Mouse (Mus musculus) hindbrain, embryonic 16.5 days (tissue): Measurements from ENCODE around the gene Map1b. TPM values are rescaled to one million over a fixed set of nuclear protein-coding genes. Genes with fewer than 3 reads are reported as not detected.

Experiments used
- ATAC-seq: fragments of 200-750 bp; cut with Nextera tagmentation; 2 replicates; pipeline ENCODE4 v1.8.0; 2017; ENCODE audit warnings: moderate TSS enrichment, moderate library complexity
- H3K27ac ChIP-seq: fragments of 300-500 bp; sonication (generic); 2 replicates; pipeline ENCODE4 v1.5.1; 2014; ENCODE audit warnings: low read depth, mild to moderate bottlenecking, control low read depth, low read length, moderate library complexity
- H3K27me3 ChIP-seq: fragments of 300-500 bp; sonication (generic); replicated peaks from 2 replicates; pipeline ENCODE4 v1.6.1; 2014; ENCODE audit warnings: low read length; ENCODE audit not compliant: control insufficient read depth, insufficient read depth
- H3K36me3 ChIP-seq: fragments of 300-500 bp; sonication (generic); 2 replicates; pipeline ENCODE4 v1.6.1; 2014; ENCODE audit warnings: mild to moderate bottlenecking, low read length, moderate library complexity, mixed read lengths; ENCODE audit not compliant: control insufficient read depth, insufficient read depth
- H3K4me1 ChIP-seq: fragments of 300-500 bp; sonication (generic); 2 replicates; pipeline ENCODE4 v1.6.1; 2014; ENCODE audit warnings: low read depth, low read length; ENCODE audit not compliant: control insufficient read depth, insufficient read depth
- H3K4me2 ChIP-seq: fragments of 300-500 bp; sonication (generic); 2 replicates; pipeline ENCODE4 v1.6.1; 2014; ENCODE audit warnings: mild to moderate bottlenecking, low read length, control low read depth, moderate library complexity
- H3K4me3 ChIP-seq: fragments of 300-500 bp; sonication (generic); 2 replicates; pipeline ENCODE4 v1.5.1; 2014; ENCODE audit warnings: mild to moderate bottlenecking, low read length, control low read depth, moderate library complexity
- H3K9ac ChIP-seq: fragments of 300-500 bp; sonication (generic); 2 replicates; pipeline ENCODE4 v1.6.1; 2014; ENCODE audit warnings: low read depth, mild to moderate bottlenecking, control low read depth, low read length, moderate library complexity
- H3K9me3 ChIP-seq: fragments of 300-500 bp; sonication (generic); 2 replicates; pipeline ENCODE4 v1.6.1; 2014; ENCODE audit warnings: mild to moderate bottlenecking, low read length, moderate library complexity; ENCODE audit not compliant: control insufficient read depth
- WGBS: fragments of 180-500 bp; shearing (Covaris S2); extraction: QIAGEN DNeasy Blood & Tissue Kit; methylation state at CpG from one replicate; pipeline ENCODE4 v1.1.7; 2014; 5-methylcytosine and 5-hydroxymethylcytosine counted together
- polyA plus RNA-seq: library from polyadenylated mRNA; unstranded; fragments of >200 nt; fragmentation: Nextera tagmentation; extraction: Ambion mirVana; gene quantifications from 2 replicates; pipeline ENCODE4 v1.2.1, GENCODE M21; 2015

Gene Map1b
- polyA plus RNA-seq, 1 experiment from 2014 or later: 2,195 TPM

- Histone ChIP-seq H3K27ac (no peak overlapping the region), H3K4me2 (no peak overlapping the region), H3K4me3 (no peak overlapping the region), H3K36me3 (0 out of 2 replicates have a peak, but pooled peaks cover 3% of the 10 kb centered on the region), H3K9ac (no peak overlapping the region), H3K27me3 (no peaks in the 10 kb centered on the region), H3K4me1 (peaks cover 45% of the 10 kb centered on the region), H3K9me3 (no peaks in the 10 kb centered on the region)
- 59% methylated on average over 3 of the region's 3 CpGs for WGBS
- ATAC-seq: no peak
Measured at GRCm38 (mm10) chr13:99500609-99501008, 15.7 kb downstream of the Map1b start.

GRCm38 (mm10) chr13:99499764-99500163 is 16.6 kb downstream of the Map1b start:
- no peak overlapping the region for H3K4me2 ChIP-seq
- H3K36me3 ChIP-seq: no peaks in the 10 kb centered on the region
- no peaks in the 10 kb centered on the region for H3K9me3 ChIP-seq
- ATAC-seq: no peak
- peaks cover 51% of the 10 kb centered on the region for H3K4me1 ChIP-seq
- H3K27me3 ChIP-seq: no peaks in the 10 kb centered on the region
- no peak overlapping the region for H3K27ac ChIP-seq
- H3K9ac ChIP-seq: no peak overlapping the region
- H3K4me3 ChIP-seq: no peak overlapping the region
- WGBS: 36% methylated on average over 9 of the region's 9 CpGs

GRCm38 (mm10) chr13:99496106-99496505 is 20.2 kb downstream of the Map1b start:
- Histone ChIP-seq H3K36me3 (0 out of 2 replicates have a peak, but pooled peaks cover 3% of the 10 kb centered on the region), H3K4me2 (no peak overlapping the region), H3K9me3 (no peaks in the 10 kb centered on the region), H3K27ac (no peak overlapping the region), H3K4me3 (no peak overlapping the region), H3K4me1 (peaks cover 42% of the 10 kb centered on the region), H3K9ac (no peak overlapping the region), H3K27me3 (no peaks in the 10 kb centered on the region)
- WGBS: 84% methylated on average over 7 of the region's 7 CpGs
- ATAC-seq: no peak

GRCm38 (mm10) chr13:99494416-99494815 is 21.9 kb downstream of the Map1b start:
- ATAC-seq: no peak
- peaks cover 30% of the 10 kb centered on the region for H3K4me1 ChIP-seq

GRCm38 (mm10) chr13:99493304-99493904 is 22.9 kb downstream of the Map1b start:
- 0 out of 2 replicates have a peak, but pooled peaks cover 3% of the 10 kb centered on the region for H3K36me3 ChIP-seq
- H3K4me2 ChIP-seq: no peak overlapping the region
- ATAC-seq: no peak
- H3K27me3 ChIP-seq: no peaks in the 10 kb centered on the region
- peaks cover 30% of the 10 kb centered on the region for H3K4me1 ChIP-seq
- no peaks in the 10 kb centered on the region for H3K9me3 ChIP-seq
- WGBS: 25% methylated on average over 5 of the region's 5 CpGs
- no peak overlapping the region for H3K4me3 ChIP-seq
- no peak overlapping the region for H3K9ac ChIP-seq
- no peak overlapping the region for H3K27ac ChIP-seq

More at GRCm38 (mm10) chr13:99494416-99494815, 21.9 kb downstream of the Map1b start:
- Histone ChIP-seq H3K27ac (no peak overlapping the region), H3K9ac (no peak overlapping the region), H3K27me3 (no peaks in the 10 kb centered on the region), H3K36me3 (0 out of 2 replicates have a peak, but pooled peaks cover 3% of the 10 kb centered on the region), H3K4me3 (no peak overlapping the region), H3K4me2 (no peak overlapping the region), H3K9me3 (no peaks in the 10 kb centered on the region)
- WGBS: 50% methylated on average over 10 of the region's 10 CpGs

GRCm38 (mm10) chr13:99492619-99493303 is 23.6 kb downstream of the Map1b start:
- 14% methylated on average over 7 of the region's 7 CpGs for WGBS
- Histone ChIP-seq H3K27ac (no peak overlapping the region), H3K4me1 (peaks cover 30% of the 10 kb centered on the region), H3K9me3 (no peaks in the 10 kb centered on the region), H3K4me2 (no peak overlapping the region), H3K36me3 (0 out of 2 replicates have a peak, but pooled peaks cover 3% of the 10 kb centered on the region), H3K9ac (no peak overlapping the region), H3K4me3 (no peak overlapping the region), H3K27me3 (no peaks in the 10 kb centered on the region)
- peak; percentile 53 for ATAC-seq

GRCm38 (mm10) chr13:99489998-99490397 is 26.3 kb downstream of the Map1b start:
- ATAC-seq: no peak
- H3K4me2 ChIP-seq: no peak overlapping the region
- 98% methylated on average over 4 of the region's 4 CpGs for WGBS
- no peak overlapping the region for H3K4me3 ChIP-seq
- no peaks in the 10 kb centered on the region for H3K27me3 ChIP-seq
- no peak overlapping the region for H3K27ac ChIP-seq
- H3K4me1 ChIP-seq: peaks cover 27% of the 10 kb centered on the region
- no peaks in the 10 kb centered on the region for H3K9me3 ChIP-seq
- peaks cover 3% of the 10 kb centered on the region; the same call in 1 of the 2 replicates for H3K36me3 ChIP-seq
- no peak overlapping the region for H3K9ac ChIP-seq

- whole genome bisulfite sequencing: 82% methylated on average over 5 of the region's 5 CpGs
Measured at GRCm38 (mm10) chr13:99489175-99489574, 27.2 kb downstream of the Map1b start.

GRCm38 (mm10) chr13:99485861-99486260 is 30.5 kb downstream of the Map1b start:
- ATAC-seq: no peak
- H3K9ac ChIP-seq: no peak overlapping the region
- no peak overlapping the region for H3K27ac ChIP-seq
- H3K4me1 ChIP-seq: peaks cover 19% of the 10 kb centered on the region
- H3K4me3 ChIP-seq: no peak overlapping the region
- WGBS: 92% methylated on average over 9 of the region's 9 CpGs
- H3K36me3 ChIP-seq: no peaks in the 10 kb centered on the region; the same call in 1 of the 2 replicates
- H3K9me3 ChIP-seq: no peaks in the 10 kb centered on the region
- no peak overlapping the region for H3K4me2 ChIP-seq
- no peaks in the 10 kb centered on the region for H3K27me3 ChIP-seq

More at GRCm38 (mm10) chr13:99489175-99489574, 27.2 kb downstream of the Map1b start:
- ATAC-seq: no peak
- no peak overlapping the region for H3K4me2 ChIP-seq
- no peak overlapping the region for H3K9ac ChIP-seq
- H3K27ac ChIP-seq: no peak overlapping the region
- H3K9me3 ChIP-seq: no peaks in the 10 kb centered on the region
- H3K4me1 ChIP-seq: peaks cover 28% of the 10 kb centered on the region
- H3K27me3 ChIP-seq: no peaks in the 10 kb centered on the region
- no peak overlapping the region for H3K4me3 ChIP-seq
- peaks cover 3% of the 10 kb centered on the region; the same call in 1 of the 2 replicates for H3K36me3 ChIP-seq
